Mouse (Mus musculus) layer of hippocampus, adult 18-20 months (tissue): ENCODE data around the gene Commd2. TPM values are rescaled to one million over a fixed set of nuclear protein-coding genes. Genes with fewer than 3 reads are reported as not detected.

Experiments used
- DNase-seq, 2 experiments: peaks; one replicate each; pipeline ENCODE4 v3.0.0; 2022; ENCODE audit warnings: low spot score in 2 of 2
- long read RNA-seq: library from polyadenylated mRNA; stranded (forward); transcript quantifications from one replicate; pipeline ENCODE4 v2.0.0, GENCODE M21; 2021
- total RNA-seq, 2 experiments: library from RNA; stranded (reverse); gene quantifications; 2 replicates each; pipeline ENCODE4 v1.2.3; 2021

Commd2 gene
- 10 to 100 TPM; 21.0 to 23.9 TPM for total RNA-seq
- long read RNA-seq, transcript Commd2-202 (5 exons, 2,992 nt), result major isoform, 19 of 34 reads
- long read RNA-seq, partial matches to known transcripts, result 11 of 34 reads
- long read RNA-seq, other reads (novel, unspliced or antisense), result 3 of 34 reads

- DNase-seq, result peak; percentile 85 to 92
Observed at GRCm38 (mm10) chr3:57651231-57651864, at the start of gene Commd2. TSS of gene Commd2 (minus strand) at chr3:57651715.

GRCm38 (mm10) chr3:57696779-57697178 lies 45.3 kb upstream of the Commd2 start:
- no peak for DNase-seq

GRCm38 (mm10) chr3:57696249-57696648 lies 44.7 kb upstream of the Commd2 start:
- no peak for DNase-seq

- DNase-seq, result peak in 1 of 2 experiments; percentile 62
Observed at GRCm38 (mm10) chr3:57692719-57693118, 41.2 kb upstream of the Commd2 start, which contains the start of gene Ankub1. TSS of gene Ankub1 (minus strand) at chr3:57692799.

GRCm38 (mm10) chr3:57691772-57692171 lies 40.3 kb upstream of the Commd2 start:
- DNase-seq, result no peak

GRCm38 (mm10) chr3:57677786-57678185 lies 26.3 kb upstream of the Commd2 start:
- peak in 1 of 2 experiments; percentile 49 for DNase-seq

GRCm38 (mm10) chr3:57674075-57674474 lies 22.6 kb upstream of the Commd2 start:
- DNase-seq, result no peak

GRCm38 (mm10) chr3:57673586-57673985 lies 22.1 kb upstream of the Commd2 start:
- DNase-seq, result no peak

GRCm38 (mm10) chr3:57667054-57667723 lies 15.7 kb upstream of the Commd2 start:
- peak; percentile 68 to 92 for DNase-seq

- no peak for DNase-seq
Observed at GRCm38 (mm10) chr3:57665880-57666279, 14.4 kb upstream of the Commd2 start.

- DNase-seq, result no peak
Observed at GRCm38 (mm10) chr3:57664682-57665081, 13.2 kb upstream of the Commd2 start.

GRCm38 (mm10) chr3:57663731-57664130 lies 12.2 kb upstream of the Commd2 start:
- peak in 1 of 2 experiments; percentile 58 for DNase-seq

GRCm38 (mm10) chr3:57658608-57659007 lies 7.1 kb upstream of the Commd2 start:
- DNase-seq, result no peak

GRCm38 (mm10) chr3:57653646-57654045 lies 2.1 kb upstream of the Commd2 start:
- DNase-seq, result no peak

- peak in 1 of 2 experiments; percentile 15 for DNase-seq
Observed at GRCm38 (mm10) chr3:57652485-57652884, 970 bp upstream of the Commd2 start.

- DNase-seq, result no peak
Observed at GRCm38 (mm10) chr3:57651865-57652259, 347 bp upstream of the Commd2 start.

- no peak for DNase-seq
Observed at GRCm38 (mm10) chr3:57643191-57643590, 8.3 kb downstream of the Commd2 start.

GRCm38 (mm10) chr3:57637596-57637995 lies 13.9 kb downstream of the Commd2 start:
- no peak for DNase-seq

GRCm38 (mm10) chr3:57634763-57635487 lies 16.6 kb downstream of the Commd2 start:
- DNase-seq, result peak in 1 of 2 experiments; percentile 37

- no peak for DNase-seq
Observed at GRCm38 (mm10) chr3:57626954-57627513, 24.5 kb downstream of the Commd2 start.

- peak; percentile 31 to 81 for DNase-seq
Observed at GRCm38 (mm10) chr3:57625275-57625997, 26.1 kb downstream of the Commd2 start.
